Mouse (Mus musculus) kidney, embryonic 16.5 days (tissue): ENCODE results near the gene Nek11. TPM values are rescaled to one million over a fixed set of nuclear protein-coding genes. Genes with fewer than 3 reads are reported as not detected.

Experiments
- ATAC-seq: fragments of 200-750 bp; cut with Nextera tagmentation; 2 replicates; pipeline ENCODE4 v1.8.0; 2017; ENCODE audit warnings: moderate TSS enrichment; ENCODE audit not compliant: low FRiP score, low TSS enrichment
- H3K27ac ChIP-seq: fragments of 300-500 bp; sonication (generic); 2 replicates; pipeline ENCODE4 v1.5.1; 2014; ENCODE audit warnings: low read length
- H3K27me3 ChIP-seq: fragments of 300-500 bp; sonication (generic); 2 replicates; pipeline ENCODE4 v1.6.1; 2014; ENCODE audit warnings: low read length, control low read depth, mixed read lengths; ENCODE audit not compliant: insufficient read depth
- H3K36me3 ChIP-seq: fragments of 300-500 bp; sonication (generic); 2 replicates; pipeline ENCODE4 v1.6.1; 2014; ENCODE audit warnings: low read length, control low read depth, mixed read lengths; ENCODE audit not compliant: insufficient read depth
- H3K4me1 ChIP-seq: fragments of 300-500 bp; sonication (generic); 2 replicates; pipeline ENCODE4 v1.6.1; 2014; ENCODE audit warnings: low read length, control low read depth, mixed read lengths; ENCODE audit not compliant: insufficient read depth
- H3K4me2 ChIP-seq: fragments of 300-500 bp; sonication (generic); replicated peaks from 2 replicates; pipeline ENCODE4 v1.6.1; 2014; ENCODE audit warnings: low read depth, low read length
- H3K4me3 ChIP-seq: fragments of 300-500 bp; sonication (generic); 2 replicates; pipeline ENCODE4 v1.5.1; 2014; ENCODE audit warnings: mild to moderate bottlenecking, low read length
- H3K9ac ChIP-seq: fragments of 300-500 bp; sonication (generic); replicated peaks from 2 replicates; pipeline ENCODE4 v1.6.1; 2014; ENCODE audit warnings: low read length
- H3K9me3 ChIP-seq: fragments of 300-500 bp; sonication (generic); 2 replicates; pipeline ENCODE4 v1.6.1; 2016; ENCODE audit warnings: low read length, control low read depth
- WGBS: fragments of 180-500 bp; shearing (Covaris S2); extraction: QIAGEN DNeasy Blood & Tissue Kit; methylation state at CpG from one replicate; pipeline ENCODE4 v1.1.7; 2014; 5-methylcytosine and 5-hydroxymethylcytosine counted together
- polyA plus RNA-seq: library from polyadenylated mRNA; unstranded; fragments of >200 nt; fragmentation: Nextera tagmentation; extraction: Ambion mirVana; gene quantifications from 2 replicates; pipeline ENCODE4 v1.2.1, GENCODE M21; 2015

Gene Nek11
- polyA plus RNA-seq = 0.60 and 0.67 TPM in 2 replicates

- Histone ChIP-seq H3K9ac (peak within 1 kb of the TSS; percentile 74), H3K4me3 (peak within 1 kb of the TSS; percentile 73), H3K36me3 (peaks cover 14% of the 10 kb centered on the region), H3K4me1 (peaks cover 21% of the 10 kb centered on the region), H3K27me3 (no peaks in the 10 kb centered on the region), H3K27ac (peak within 1 kb of the TSS; percentile 95), H3K9me3 (no peaks in the 10 kb centered on the region), H3K4me2 (peak within 1 kb of the TSS; percentile 74)
- peak; percentile 99 for ATAC-seq
- under 1% methylated on average over 44 of the region's 44 CpGs for WGBS
Observed at GRCm38 (mm10) chr9:105395218-105395627, at the start of gene Nek11, which contains the start of gene Aste1. Gene Nek11 (minus strand): TSS chr9:105395524. Gene Aste1 (plus strand): TSS chr9:105395392.

GRCm38 (mm10) chr9:105408549-105408948, 13.2 kb upstream of the Nek11 start:
- Histone ChIP-seq H3K4me1 (no peaks in the 10 kb centered on the region), H3K9me3 (no peaks in the 10 kb centered on the region), H3K4me2 (no peak overlapping the region), H3K36me3 (peaks cover 34% of the 10 kb centered on the region), H3K9ac (no peak overlapping the region), H3K27ac (no peak overlapping the region), H3K27me3 (no peaks in the 10 kb centered on the region), H3K4me3 (no peak overlapping the region)
- 88% methylated on average over 6 of the region's 6 CpGs for WGBS
- ATAC-seq = no peak

GRCm38 (mm10) chr9:105394720-105395119, 604 bp downstream of the Nek11 start:
- no peaks in the 10 kb centered on the region for H3K9me3 ChIP-seq
- peak overlapping the region; percentile 43; the same call in 1 of the 2 replicates for H3K9ac ChIP-seq
- H3K27me3 ChIP-seq = no peaks in the 10 kb centered on the region
- H3K4me3 ChIP-seq = peak overlapping the region; percentile 73
- peak overlapping the region; percentile 74 for H3K4me2 ChIP-seq
- H3K27ac ChIP-seq = no peak overlapping the region
- H3K36me3 ChIP-seq = peaks cover 14% of the 10 kb centered on the region
- WGBS = 14% methylated on average over 11 of the region's 11 CpGs
- peaks cover 21% of the 10 kb centered on the region for H3K4me1 ChIP-seq
- ATAC-seq = peak; percentile 23; the same call in 1 of the 2 replicates

GRCm38 (mm10) chr9:105390616-105391015, 4.7 kb downstream of the Nek11 start:
- Histone ChIP-seq H3K27ac (no peak overlapping the region), H3K4me2 (no peak overlapping the region), H3K27me3 (no peaks in the 10 kb centered on the region), H3K9me3 (no peaks in the 10 kb centered on the region), H3K4me3 (no peak overlapping the region), H3K9ac (no peak overlapping the region), H3K4me1 (no peaks in the 10 kb centered on the region), H3K36me3 (no peaks in the 10 kb centered on the region)
- ATAC-seq = no peak
- 68% methylated on average over 4 of the region's 5 CpGs for WGBS

GRCm38 (mm10) chr9:105389289-105389688, 6.0 kb downstream of the Nek11 start:
- H3K4me1 ChIP-seq = no peaks in the 10 kb centered on the region
- H3K9ac ChIP-seq = no peak overlapping the region
- 12% methylated on average over 4 of the region's 4 CpGs for WGBS
- no peak overlapping the region for H3K4me3 ChIP-seq
- H3K9me3 ChIP-seq = no peaks in the 10 kb centered on the region
- H3K36me3 ChIP-seq = no peaks in the 10 kb centered on the region
- no peaks in the 10 kb centered on the region for H3K27me3 ChIP-seq
- H3K27ac ChIP-seq = no peak overlapping the region
- ATAC-seq = no peak
- H3K4me2 ChIP-seq = no peak overlapping the region

- Histone ChIP-seq H3K4me3 (no peak overlapping the region), H3K9ac (no peak overlapping the region), H3K9me3 (no peaks in the 10 kb centered on the region), H3K4me1 (no peaks in the 10 kb centered on the region), H3K36me3 (no peaks in the 10 kb centered on the region), H3K4me2 (no peak overlapping the region), H3K27ac (no peak overlapping the region), H3K27me3 (no peaks in the 10 kb centered on the region)
- WGBS = 75% methylated on average over 5 of the region's 5 CpGs
- no peak for ATAC-seq
Observed at GRCm38 (mm10) chr9:105387403-105387802, 7.9 kb downstream of the Nek11 start.

- Histone ChIP-seq H3K27ac (no peak overlapping the region), H3K4me1 (no peaks in the 10 kb centered on the region), H3K36me3 (no peaks in the 10 kb centered on the region), H3K9me3 (no peaks in the 10 kb centered on the region), H3K4me3 (no peak overlapping the region), H3K27me3 (no peaks in the 10 kb centered on the region), H3K4me2 (no peak overlapping the region), H3K9ac (no peak overlapping the region)
- 74% methylated on average over 8 of the region's 8 CpGs for WGBS
- ATAC-seq = no peak
Observed at GRCm38 (mm10) chr9:105379533-105380145, 15.7 kb downstream of the Nek11 start.

GRCm38 (mm10) chr9:105377622-105378021, 17.7 kb downstream of the Nek11 start:
- H3K27me3 ChIP-seq = no peaks in the 10 kb centered on the region
- WGBS = 68% methylated on average over 3 of the region's 3 CpGs
- no peak for ATAC-seq
- no peaks in the 10 kb centered on the region for H3K4me1 ChIP-seq
- H3K4me3 ChIP-seq = no peak overlapping the region
- no peak overlapping the region for H3K27ac ChIP-seq
- no peak overlapping the region for H3K9ac ChIP-seq
- no peaks in the 10 kb centered on the region for H3K9me3 ChIP-seq
- no peaks in the 10 kb centered on the region for H3K36me3 ChIP-seq
- no peak overlapping the region for H3K4me2 ChIP-seq

- H3K9me3 ChIP-seq = no peaks in the 10 kb centered on the region
- no peak for ATAC-seq
- H3K27me3 ChIP-seq = no peaks in the 10 kb centered on the region
- H3K4me3 ChIP-seq = no peak overlapping the region
- no peaks in the 10 kb centered on the region for H3K36me3 ChIP-seq
- 82% methylated on average over 7 of the region's 7 CpGs for WGBS
- H3K9ac ChIP-seq = no peak overlapping the region
- no peaks in the 10 kb centered on the region for H3K4me1 ChIP-seq
- H3K27ac ChIP-seq = no peak overlapping the region
- H3K4me2 ChIP-seq = no peak overlapping the region
Observed at GRCm38 (mm10) chr9:105376954-105377530, 18.3 kb downstream of the Nek11 start.

GRCm38 (mm10) chr9:105376411-105376810, 18.9 kb downstream of the Nek11 start:
- WGBS = 72% methylated on average over 7 of the region's 7 CpGs
- no peaks in the 10 kb centered on the region for H3K36me3 ChIP-seq

More at GRCm38 (mm10) chr9:105376411-105376810, 18.9 kb downstream of the Nek11 start:
- Histone ChIP-seq H3K4me1 (no peaks in the 10 kb centered on the region), H3K9me3 (no peaks in the 10 kb centered on the region), H3K9ac (no peak overlapping the region), H3K4me2 (no peak overlapping the region), H3K27me3 (no peaks in the 10 kb centered on the region), H3K27ac (no peak overlapping the region), H3K4me3 (no peak overlapping the region)
- ATAC-seq = no peak
